Mouse (Mus musculus) right cerebral cortex, postnatal 4 days (tissue): ENCODE measurements around the gene Thap11.

Source experiments
- DNase-seq: peaks from one replicate; pipeline ENCODE4 v3.0.0-alpha.2; 2022

Thap11 gene

GRCm38 (mm10) chr8:105852146-105852729 is 2.7 kb upstream of the Thap11 start:
- no peak for DNase-seq

DNA sequence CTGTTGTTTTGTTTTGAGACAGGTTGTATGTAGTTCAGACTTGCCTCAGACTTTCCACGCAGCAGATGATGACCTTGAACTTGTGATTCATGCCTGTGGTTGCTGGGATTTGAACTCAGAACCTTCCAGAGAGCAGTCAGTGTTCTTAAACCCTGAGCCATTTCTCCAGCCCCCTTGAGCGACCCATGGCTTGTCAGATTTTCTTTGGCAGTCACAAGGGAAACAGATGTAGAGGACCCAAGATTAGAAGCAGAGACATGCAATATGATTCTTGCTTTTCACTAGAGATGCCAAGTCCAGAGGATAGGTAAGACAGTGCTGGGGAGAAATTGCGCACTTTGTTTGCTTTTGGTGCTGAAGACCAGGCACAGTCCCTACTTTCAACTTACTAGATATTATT is 1.8 kb upstream of the Thap11 start, which contains the start of gene Cenpt:
TSS of gene Cenpt (minus strand) at position 101 of the 400 bp plus-strand sequence.
- DNase-seq, result no peak

DNA sequence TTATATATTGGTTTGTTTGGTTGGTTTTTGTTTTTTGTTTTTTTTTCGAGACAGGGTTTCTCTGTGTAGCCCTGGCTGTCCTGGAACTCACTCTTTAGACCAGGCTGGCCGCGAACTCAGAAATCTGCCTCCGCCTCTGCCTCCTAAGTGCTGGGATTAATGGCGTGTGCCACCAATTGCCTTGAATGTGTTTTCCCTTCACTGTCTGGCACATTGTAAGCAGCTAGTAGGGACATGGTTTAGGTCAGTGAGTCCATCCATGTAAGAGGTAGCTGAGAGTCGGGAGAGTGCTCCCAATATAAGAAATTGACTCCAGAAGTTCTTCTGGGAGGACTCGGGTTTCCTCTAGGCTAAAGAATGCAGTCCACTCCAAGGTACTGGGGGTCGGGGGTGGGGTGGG is 629 bp upstream of the Thap11 start:
- peak; percentile 9 for DNase-seq

GRCm38 (mm10) chr8:105855248-105856167 is 576 bp downstream of the Thap11 start:
- DNase-seq, result peak; percentile 60

GRCm38 (mm10) chr8:105856168-105856835 is 1.4 kb downstream of the Thap11 start:
- DNase-seq, result no peak

DNA sequence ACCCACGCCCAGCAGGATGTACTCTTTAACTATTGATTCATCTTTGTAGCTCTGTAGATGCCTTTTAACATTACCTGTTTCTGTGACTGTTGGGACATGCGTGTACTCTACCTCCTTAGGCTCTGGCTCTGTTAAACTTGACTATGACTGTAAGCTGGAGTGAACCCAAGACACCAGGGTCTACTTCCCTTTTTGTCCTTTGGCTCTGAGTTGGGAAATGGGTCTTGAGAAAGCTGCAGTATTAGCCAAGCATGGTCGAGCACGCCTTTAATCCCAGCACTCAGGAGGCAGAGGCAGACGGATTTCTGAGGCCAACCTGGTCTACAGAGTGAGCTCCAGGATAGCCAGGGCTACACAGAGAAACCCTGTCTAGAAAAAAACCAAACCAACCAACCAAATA is 3.6 kb downstream of the Thap11 start:
- DNase-seq, result no peak

GRCm38 (mm10) chr8:105859314-105859713 is 4.4 kb downstream of the Thap11 start:
- DNase-seq, result no peak

DNA sequence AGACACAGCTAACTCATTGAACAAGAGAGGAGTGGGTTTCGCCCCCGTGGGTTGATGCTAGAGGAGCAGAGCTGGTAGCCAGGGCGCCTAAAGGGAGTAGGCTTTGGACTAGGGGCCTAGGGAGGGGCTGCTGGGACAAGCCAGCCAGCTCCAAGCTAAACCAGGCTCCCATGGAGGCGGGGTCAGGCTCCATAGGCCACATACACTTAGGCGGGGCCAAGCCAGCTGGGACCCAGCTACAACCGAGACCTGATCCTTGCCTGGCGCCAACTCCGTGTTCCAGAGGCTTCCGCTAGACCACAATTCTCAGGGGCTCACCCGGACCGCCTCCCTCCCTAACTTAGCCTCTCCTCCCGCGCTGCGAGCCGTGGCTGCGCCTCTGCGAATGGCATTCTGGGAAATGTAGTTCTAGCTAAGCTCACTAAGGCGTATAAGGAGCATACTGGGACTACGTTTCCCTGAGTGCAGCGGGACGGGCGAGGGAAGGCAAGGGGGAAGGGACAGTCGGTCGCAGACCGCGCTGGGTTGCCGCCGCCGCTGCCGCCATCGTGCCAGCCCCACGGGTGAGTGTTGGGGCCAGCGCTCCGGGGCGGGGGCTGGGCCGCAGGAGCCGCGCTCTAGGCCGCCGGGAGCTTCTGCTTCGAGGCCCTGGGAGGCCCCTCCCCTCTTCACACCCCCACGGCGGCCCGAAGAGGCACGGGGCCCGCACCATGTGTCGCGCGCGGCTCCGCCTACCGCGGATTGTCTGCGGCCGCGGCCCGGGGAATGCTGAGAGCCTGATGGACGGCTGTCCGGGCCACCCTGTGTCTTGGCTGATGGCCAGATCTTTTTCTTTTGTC is 5.4 kb downstream of the Thap11 start, which contains the start of gene Nutf2:
TSS of gene Nutf2 (plus strand) at position 438 of the 839 bp plus-strand sequence.
- peak; percentile 83 for DNase-seq

DNA sequence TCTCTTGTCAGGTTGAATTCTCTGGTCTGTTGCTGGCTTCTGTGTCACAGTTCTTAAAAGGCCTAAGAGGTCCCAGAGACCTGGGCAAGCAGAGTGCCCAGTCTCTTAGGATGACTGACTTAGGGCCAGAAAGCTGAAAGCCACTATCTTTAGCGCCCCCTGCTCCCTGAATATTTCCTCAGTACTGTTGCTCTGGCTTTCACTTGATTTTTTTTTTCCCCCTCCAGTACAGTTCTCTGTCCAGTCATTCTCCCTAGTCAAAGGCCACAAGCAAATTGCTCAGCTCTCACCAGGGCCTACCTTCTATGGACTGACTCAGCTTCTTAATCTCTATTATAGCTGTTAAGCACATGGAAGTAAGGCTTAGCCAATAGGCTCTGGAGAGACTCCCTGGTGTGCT is 7.0 kb downstream of the Thap11 start:
- DNase-seq, result no peak

GRCm38 (mm10) chr8:105866364-105867029 is 11.6 kb downstream of the Thap11 start:
- DNase-seq, result no peak

- no peak for DNase-seq
These were observed 19.4 kb downstream of the Thap11 start for GRCm38 (mm10) chr8:105874301-105874700.

DNA sequence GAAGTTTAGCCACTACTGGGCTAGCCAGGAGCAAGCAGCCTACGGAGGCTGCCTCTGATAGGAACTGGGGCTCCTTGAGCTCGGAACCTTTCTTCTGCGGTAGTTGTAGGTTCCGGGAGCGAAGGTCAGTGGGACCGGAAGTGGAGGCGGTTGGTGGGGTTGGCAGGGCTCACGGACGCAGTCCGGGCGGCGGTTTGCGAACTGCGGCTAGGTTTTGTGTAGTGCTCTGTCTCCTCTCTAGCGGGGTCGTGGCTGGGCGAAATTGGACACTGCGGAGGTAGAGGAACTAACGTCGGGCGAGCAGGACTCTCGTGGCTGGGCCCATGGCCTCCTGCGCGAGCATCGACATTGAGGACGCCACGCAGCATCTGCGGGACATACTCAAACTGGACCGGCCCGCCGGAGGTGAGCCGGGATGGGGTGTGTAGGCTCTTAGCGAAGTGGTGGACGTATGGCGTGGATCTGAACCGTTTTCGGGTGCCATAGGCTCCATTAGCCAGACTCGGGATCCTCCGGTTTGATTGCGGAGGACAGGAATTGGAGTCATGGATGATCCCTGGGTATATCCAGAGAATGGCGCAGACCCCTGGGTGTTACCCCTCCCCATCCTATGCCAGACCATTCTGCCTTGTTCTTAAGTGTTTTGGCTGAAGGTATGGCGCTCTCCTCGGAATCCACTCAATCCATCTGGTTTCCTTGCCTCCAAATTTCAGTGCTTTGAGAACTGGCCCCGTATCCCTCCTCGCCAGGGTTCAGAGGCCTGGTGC is 26.0 kb downstream of the Thap11 start, which contains the start of gene Edc4:
TSS of gene Edc4 (plus strand) at position 128 of the 767 bp plus-strand sequence.
- peak; percentile 84 for DNase-seq

DNA sequence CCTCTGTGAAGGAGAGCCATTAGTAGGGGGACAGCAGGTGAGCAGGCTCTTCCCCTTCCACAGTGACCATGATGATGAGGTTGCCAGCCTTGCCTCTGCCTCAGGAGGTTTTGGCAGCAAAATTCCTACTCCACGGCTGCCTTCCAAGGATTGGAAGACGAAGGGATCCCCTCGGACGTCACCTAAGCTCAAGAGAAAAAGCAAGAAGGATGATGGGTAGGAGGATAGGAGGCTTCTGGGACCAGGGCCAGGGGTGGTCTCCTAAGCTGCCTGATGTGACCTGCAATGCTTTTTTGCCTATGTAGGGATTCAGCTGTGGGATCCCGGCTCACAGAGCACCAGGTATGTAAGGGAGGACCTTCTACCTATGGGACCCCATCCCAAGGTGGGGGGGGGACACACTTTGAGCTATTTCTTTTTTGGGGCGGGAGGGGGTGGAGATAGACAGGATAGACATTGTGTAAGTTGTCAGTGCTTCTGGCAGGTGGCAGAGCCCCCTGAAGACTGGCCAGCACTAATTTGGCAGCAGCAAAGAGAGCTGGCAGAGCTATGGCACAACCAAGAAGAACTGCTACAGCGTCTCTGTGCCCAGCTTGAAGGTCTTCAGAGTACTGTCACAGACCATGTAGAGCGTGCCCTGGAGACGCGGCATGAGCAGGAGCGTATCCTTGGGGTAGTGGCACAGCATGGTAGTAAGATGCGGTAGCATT is 35.0 kb downstream of the Thap11 start:
- no peak for DNase-seq

- DNase-seq, result no peak
These were observed 35.9 kb downstream of the Thap11 start for GRCm38 (mm10) chr8:105890870-105891269.

DNA sequence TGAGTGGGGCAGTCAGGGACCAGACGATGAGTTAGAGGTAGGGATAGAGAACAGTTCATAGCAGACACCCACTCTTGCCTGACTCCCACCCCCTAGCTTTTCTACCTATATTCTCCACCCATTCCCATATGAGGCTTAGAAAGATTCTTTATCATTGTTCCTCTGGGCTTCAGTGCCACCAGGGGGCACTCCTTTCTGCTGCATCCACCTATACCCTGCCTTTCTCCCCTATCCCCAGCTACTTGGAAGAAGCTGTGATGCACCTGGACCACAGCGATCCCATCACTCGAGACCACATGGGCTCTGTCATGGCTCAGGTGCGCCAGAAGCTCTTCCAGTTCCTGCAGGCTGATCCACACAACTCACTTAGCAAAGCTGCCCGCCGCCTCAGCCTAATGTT is 37.5 kb downstream of the Thap11 start:
- DNase-seq, result peak; percentile 29

- peak; percentile 66 for DNase-seq
These were observed 38.4 kb downstream of the Thap11 start, which contains the start of gene Nrn1l for GRCm38 (mm10) chr8:105893339-105893738. Gene Nrn1l, plus strand, starts transcription at chr8:105893567.

DNA sequence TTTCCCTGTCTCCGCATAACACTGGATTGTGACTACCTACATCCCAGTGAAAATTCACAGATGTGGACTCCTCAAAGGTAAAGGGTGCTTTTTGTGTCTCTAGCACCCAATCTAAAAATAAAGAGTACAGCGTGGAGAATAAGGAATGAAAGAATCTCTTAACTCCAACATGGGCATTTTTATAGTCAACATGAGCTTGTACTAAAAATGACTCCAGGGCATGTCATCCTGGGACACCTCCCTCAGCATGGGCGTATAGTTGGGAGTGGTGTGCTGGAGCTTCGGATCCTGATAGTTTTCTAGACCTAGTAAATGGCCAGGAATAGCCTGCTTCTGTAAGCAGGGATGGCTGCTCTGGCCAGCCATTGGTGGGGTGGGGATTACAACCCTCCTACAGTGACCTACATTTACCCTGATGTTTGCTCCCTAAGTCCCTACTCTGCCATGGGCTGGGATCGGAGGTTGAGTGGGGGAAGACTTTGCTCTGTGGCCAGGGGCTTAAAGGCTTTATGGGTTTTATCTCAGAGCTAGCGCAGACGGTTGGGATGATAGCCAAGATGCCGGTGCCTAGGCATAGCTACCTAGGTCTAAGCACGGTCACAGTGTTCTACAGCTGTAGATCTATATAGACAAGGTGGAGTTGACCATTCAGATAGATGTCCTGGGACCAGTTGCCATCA is 43.0 kb downstream of the Thap11 start:
- no peak for DNase-seq

DNA sequence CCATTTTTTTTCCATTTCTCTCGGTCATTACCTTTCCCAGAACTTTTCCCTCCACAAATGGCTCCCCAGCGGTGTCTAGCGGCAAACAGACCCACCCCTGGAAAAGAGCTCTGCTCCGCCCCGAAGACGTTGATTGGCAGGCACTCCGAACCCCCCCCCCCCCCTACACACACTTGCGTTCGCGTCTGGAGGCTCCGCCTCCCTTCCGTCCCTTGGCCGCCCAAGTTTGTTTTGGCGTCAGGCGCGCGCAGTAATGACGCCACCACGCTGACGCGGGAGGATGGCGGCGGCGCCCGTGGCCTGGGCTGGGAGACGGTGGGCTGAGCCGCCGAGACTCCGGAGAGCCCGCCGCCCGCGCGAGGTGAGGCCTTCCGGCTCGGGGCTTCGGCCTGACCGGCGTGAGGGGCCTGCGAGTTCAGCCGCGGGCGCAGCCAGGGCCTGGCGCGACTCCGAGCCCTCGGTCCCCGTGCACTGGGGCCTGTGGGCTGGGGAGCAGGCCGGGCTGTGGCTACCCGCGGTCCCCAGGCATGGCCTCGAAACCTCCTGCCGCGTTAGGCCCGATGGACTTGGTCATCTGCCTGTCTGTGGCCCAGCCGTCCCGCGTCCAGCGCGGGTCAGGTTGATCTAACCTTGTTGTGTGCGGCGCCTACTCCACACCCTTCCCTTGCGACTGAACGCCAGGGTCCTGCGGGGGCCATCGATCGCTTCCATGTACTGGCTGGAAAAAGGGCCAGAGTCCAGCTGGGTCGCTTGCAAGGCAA is 45.4 kb downstream of the Thap11 start, which contains the start of gene Pskh1:
TSS of gene Pskh1 (plus strand) at position 262 of the 761 bp plus-strand sequence.
- DNase-seq, result peak; percentile 94
